Mouse (Mus musculus): Measurements from ENCODE around the gene Rprd1b.

Rprd1b gene

DNA sequence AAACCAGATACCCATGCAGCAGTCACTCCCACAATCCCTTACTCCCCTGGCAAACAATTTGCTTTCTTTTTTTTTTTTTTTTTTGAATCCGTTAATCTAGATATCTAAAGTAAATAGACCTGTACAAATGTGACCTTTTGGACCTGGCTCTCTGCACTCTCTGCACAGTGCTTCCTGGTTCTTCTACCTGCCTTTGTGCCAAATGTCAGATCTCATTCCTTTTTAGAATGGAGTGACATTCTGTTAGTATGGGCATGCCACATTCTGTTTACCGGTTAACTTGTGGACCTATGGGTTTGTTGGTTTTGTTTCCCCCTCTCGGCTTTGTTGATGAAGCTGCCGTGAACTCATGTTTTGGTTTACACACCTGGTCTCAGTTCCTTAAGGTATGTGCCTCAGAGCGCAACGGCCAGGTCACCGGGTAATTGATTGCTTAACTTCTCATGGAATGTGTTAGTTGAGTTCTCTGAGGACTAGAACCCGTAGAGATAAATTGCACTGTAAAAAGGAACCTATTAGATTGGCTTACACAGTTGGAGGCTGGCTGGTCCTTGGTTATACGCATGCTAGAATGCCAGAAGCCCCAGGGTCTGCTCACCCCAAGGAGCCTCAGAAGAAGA is 52.4 kb downstream of the Rprd1b start:
- no peak for DNase-seq (ENCODE audit: low read depth, low spot score)

DNA sequence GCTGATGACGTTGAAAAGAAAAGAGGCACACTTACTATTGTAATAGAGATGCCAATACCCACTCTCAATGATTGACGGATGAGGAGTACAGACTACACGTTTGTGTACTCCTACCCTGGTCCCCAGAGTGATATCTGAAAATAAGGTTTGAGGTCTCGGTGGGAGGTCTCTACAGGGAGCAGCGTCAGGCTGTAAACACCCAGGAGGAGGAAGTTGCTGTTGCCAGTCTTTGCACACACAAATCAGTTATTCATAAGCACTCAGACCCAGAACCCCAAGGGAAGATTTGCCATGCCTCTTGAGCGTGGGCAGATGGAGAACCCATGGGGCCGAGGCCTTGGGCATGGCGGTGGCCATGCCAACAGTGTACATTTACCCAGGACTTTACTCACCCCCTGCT is 56.2 kb downstream of the Rprd1b start:
- DNase-seq (ENCODE audit: low read depth, low spot score): no peak

DNA sequence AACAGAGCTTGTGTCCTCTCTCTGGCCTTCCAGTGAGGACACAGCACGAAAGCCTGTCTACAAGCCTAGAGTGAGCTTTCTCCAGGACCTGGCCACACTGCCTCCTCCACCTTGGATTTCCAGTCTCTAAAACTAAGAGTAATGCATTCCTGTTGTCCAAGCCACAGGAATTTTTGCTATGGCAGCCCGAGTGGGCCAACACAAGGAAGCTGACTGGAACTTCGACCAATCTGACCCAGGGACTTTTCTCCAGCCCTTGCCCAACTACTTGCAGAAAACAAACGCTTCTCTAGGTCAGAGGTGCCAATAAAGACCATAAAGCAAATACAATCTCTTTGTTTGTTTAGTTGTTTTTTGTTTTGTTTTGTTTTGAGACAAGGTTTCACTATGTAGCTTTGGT is 61.8 kb downstream of the Rprd1b start:
- no peak for DNase-seq (ENCODE audit: low read depth, low spot score)

DNA sequence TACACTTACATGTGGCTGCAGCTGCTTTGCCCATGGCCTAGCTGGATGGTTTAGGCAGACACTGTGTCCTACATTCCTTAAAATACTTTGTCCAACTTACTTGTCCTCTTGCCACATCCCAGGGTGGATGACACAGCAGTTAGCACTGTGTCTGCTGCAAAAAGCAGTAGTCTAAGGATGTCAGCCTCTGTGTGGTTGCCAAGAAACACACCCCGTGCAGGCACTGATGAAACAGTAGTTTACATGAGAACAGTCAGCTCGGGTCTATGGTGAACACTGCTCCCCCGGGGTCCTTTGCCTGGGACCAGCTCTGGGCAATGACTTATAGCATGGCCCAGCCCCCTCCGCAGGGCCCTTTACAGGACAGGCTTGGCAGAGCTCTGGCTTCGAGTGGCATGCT is 65.0 kb downstream of the Rprd1b start:
- no peak for DNase-seq (ENCODE audit: low read depth, low spot score)

- DNase-seq (ENCODE audit: low read depth, low spot score): no peak
Measured at GRCm38 (mm10) chr2:158094300-158094699, 66.0 kb downstream of the Rprd1b start.

GRCm38 (mm10) chr2:158094846-158095245 is 66.5 kb downstream of the Rprd1b start:
- no peak for DNase-seq (ENCODE audit: low read depth, low spot score)

DNA sequence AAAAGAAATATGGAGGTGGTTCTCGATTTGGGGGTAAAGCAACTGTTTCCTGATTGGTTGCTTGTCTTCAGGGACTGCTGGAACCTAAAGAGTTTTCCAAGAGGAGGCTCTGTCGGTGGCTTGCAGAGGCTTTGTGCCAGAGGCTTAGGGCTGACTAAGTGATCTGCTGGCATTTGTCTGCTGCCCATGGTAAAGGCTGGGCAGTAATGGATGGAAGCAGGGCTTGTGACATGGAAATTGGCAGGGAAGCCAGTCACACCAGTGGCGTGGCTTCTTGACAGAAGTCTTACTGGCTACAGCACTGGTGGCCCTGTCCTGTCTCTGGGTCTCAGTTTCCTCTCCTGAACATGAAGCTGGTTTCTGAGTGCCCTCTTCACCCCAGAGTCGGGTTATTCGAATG is 68.8 kb downstream of the Rprd1b start:
- DNase-seq (ENCODE audit: low read depth, low spot score): no peak

- no peak for DNase-seq (ENCODE audit: low read depth, low spot score)
Measured at GRCm38 (mm10) chr2:158098730-158099129, 70.4 kb downstream of the Rprd1b start.

DNA sequence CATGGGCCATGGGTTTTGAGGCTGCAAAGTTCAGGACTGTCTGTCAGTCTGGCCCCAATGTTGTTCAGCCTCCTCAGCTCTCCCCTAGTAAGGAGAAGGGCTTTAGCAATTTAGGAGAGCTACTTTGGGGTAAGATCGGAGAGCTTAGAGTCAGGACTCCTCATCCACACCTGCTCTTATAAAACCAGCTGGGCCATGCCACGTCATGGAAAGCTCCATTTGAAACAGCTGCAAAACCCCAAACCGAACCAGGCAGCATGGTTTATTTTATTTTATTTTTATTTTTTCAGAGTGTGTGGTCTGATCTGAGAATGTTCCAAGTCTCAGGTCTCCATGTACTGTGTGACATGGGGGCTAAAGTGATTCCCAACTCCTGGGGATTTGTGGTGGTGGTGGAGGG is 71.2 kb downstream of the Rprd1b start:
- no peak for DNase-seq (ENCODE audit: low read depth, low spot score)

GRCm38 (mm10) chr2:158101768-158102167 is 73.5 kb downstream of the Rprd1b start:
- no peak for DNase-seq (ENCODE audit: low read depth, low spot score)

- no peak for DNase-seq (ENCODE audit: low read depth, low spot score)
Measured at GRCm38 (mm10) chr2:158104966-158105365, 76.7 kb downstream of the Rprd1b start.

DNA sequence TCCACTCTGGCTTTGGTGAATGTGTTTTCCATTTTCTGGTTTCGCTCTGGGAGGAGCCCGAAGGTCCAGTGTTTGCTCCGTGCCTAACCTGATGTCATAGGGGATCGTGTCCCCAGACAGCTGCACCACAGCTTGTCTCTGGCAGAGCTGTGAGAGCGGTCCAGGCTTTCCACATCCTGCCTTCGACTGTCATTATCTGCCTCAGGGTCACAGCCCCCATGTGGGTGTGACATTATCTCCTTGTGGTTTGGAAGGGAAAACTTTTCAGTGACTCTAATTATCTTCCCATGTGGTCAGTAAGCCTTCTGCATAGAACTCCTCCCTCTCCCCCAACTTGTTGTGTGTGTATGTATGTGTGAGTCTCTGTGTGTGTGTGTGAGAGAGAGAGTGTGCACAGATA is 77.3 kb downstream of the Rprd1b start:
- DNase-seq (ENCODE audit: low read depth, low spot score): no peak

GRCm38 (mm10) chr2:158106947-158107587 is 78.8 kb downstream of the Rprd1b start:
- DNase-seq (ENCODE audit: low read depth, low spot score): no peak

GRCm38 (mm10) chr2:158109516-158109915 is 81.2 kb downstream of the Rprd1b start:
- no peak for DNase-seq (ENCODE audit: low read depth, low spot score)

- peak; percentile 27 for DNase-seq (ENCODE audit: low read depth, low spot score)
Measured at GRCm38 (mm10) chr2:158113591-158114257, 85.4 kb downstream of the Rprd1b start.

DNA sequence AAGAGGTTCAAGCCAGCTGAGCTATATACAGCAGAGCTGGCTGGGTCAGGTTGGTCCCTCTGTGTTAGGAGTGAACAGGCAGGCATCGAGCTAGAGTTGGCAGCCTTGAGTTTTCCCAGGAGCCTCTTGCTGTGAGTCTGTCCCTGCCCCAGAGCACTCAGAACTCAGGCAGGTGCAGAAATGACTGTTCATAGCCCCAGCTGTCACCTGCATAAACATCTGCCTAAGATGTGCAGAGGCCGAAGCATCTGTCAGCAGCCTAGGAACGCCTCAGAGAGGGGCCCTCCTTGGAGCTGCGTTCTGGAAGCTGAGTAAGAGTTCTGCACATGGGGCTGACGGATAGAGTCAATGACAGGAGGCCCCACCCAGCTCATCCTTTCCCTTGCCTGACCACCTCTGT is 86.6 kb downstream of the Rprd1b start:
- DNase-seq (ENCODE audit: low read depth, low spot score): no peak

DNA sequence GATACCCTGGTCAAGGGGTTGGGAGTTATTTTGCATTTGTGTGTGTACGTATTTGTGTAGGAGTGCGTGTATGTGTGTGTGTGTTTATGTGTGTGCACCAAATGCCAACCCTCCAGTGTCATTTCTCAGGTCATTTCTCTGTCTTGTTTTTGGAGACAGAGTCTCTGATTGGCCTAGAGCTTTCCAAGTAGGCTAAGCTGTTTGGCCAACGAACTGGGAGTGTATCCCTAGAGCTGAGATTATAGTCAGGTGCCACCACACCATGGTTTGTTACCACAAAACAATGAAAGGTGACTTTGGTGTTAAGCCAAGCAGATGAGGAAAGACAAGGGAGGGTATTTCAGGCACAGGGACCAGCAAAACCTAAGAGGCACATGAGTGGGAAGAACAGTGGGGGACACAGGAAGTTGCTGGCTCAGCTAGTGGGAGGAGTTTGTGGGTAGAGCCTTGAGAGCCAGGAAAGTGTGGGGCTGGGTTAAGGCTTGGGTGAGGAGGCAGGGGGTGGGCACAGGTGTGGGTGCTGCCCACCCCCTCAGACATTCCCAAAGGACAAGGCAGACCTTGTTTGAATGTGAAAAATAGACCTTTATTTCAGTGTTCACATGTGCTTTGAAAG is 87.6 kb downstream of the Rprd1b start:
- DNase-seq (ENCODE audit: low read depth, low spot score): no peak

GRCm38 (mm10) chr2:158116653-158117052 is 88.4 kb downstream of the Rprd1b start:
- no peak for DNase-seq (ENCODE audit: low read depth, low spot score)

GRCm38 (mm10) chr2:158119145-158119544 is 90.8 kb downstream of the Rprd1b start:
- DNase-seq (ENCODE audit: low read depth, low spot score): no peak

GRCm38 (mm10) chr2:158120211-158120610 is 91.9 kb downstream of the Rprd1b start:
- no peak for DNase-seq (ENCODE audit: low read depth, low spot score)

DNA sequence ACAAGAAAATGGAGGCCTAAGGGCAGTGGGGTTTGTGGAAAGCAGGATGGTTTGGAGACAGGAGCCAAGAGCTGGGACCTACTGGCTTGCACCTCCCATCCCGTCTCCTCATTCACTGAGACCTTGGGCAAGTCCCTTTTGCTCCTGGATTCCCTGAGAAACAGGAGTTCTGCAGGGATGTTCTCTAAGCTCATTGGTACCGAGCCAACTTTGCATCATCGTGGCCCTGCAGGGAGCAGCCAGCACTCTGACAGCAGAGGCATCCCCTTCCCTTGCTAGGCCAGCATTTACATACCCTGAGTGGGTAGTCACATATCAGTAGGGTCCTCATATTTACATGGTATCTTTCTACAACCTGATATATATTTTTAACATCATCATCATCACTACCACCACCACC is 92.6 kb downstream of the Rprd1b start:
- no peak for DNase-seq (ENCODE audit: low read depth, low spot score)

- DNase-seq (ENCODE audit: low read depth, low spot score): no peak
Measured at GRCm38 (mm10) chr2:158121645-158122326, 93.5 kb downstream of the Rprd1b start.
